In the genomic region with DNA sequence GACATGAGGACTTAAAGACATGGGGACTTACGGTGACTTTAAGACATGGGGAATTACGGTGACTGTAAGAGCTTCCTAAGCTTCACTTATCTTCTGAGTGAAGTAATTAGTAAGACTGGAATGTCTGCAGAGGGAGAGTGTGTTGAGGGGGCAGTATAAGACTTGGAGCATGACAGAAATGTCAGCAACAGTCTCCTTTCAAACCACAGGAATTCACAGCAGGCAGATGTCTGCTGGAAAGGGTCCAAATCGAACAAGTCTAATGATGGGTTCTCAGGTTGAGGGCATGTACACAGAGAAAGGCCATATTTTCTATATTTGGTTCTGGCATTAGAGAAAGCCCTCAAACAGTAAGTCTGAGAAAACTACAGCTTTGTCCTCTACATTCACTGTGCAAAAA, we compare ENCODE assay signal across 13 mouse cellular contexts.
DNase-seq lines count a peak whose midpoint lies in the region; ATAC-seq and TF ChIP-seq lines count a peak whose summit lies in the region.
"Had no signal": no experiment of that assay in that cellular context is flagged by ENCODE, and none has a peak within 500 bp of the region (broad histone marks: within the 10 kb centered on the region; RNA-seq: fewer than 3 reads in every experiment).

No protein-coding gene starts in this region.

- no peak overlapping the region for H3K9ac ChIP-seq in embryonic facial prominence, embryonic 11.5 days (replicated peaks; ENCODE audit: low read length)
- H3K9ac ChIP-seq in hindbrain, embryonic 16.5 days (ENCODE audit: low read depth, low read length): no peak overlapping the region
- H3K9ac ChIP-seq: liver, postnatal 0 days had no signal

- TF ChIP-seq POLR2A in kidney, adult 2 months (IDR thresholded peaks at IDR 0.05; ENCODE audit: low read depth, low read length): no peak

- TF ChIP-seq CTCF in kidney, adult 2 months (conservative IDR thresholded peaks at IDR 0.05; ENCODE audit: insufficient read depth, insufficient read length, low read depth, low read length): no peak

- H3K4me2 ChIP-seq in embryonic facial prominence, embryonic 11.5 days (ENCODE audit: low read depth, low read length): no peak overlapping the region
- H3K4me2 ChIP-seq in hindbrain, embryonic 16.5 days (ENCODE audit: low read length): no peak overlapping the region

- no peak overlapping the region for H3K27ac ChIP-seq in embryonic facial prominence, embryonic 11.5 days (replicated peaks; ENCODE audit: low read depth, low read length)
- no peak overlapping the region for H3K27ac ChIP-seq in embryonic facial prominence, embryonic 10.5 days (replicated peaks)
- no peak overlapping the region for H3K27ac ChIP-seq in kidney, adult 2 months (ENCODE audit: insufficient read depth, low read depth, low read length)
- no peak overlapping the region for H3K27ac ChIP-seq in hindbrain, embryonic 16.5 days (ENCODE audit: low read depth, low read length)
- H3K27ac ChIP-seq: gastrocnemius, adult 2 months had no signal

- H3K27me3 ChIP-seq in embryonic facial prominence, embryonic 11.5 days (ENCODE audit: control insufficient read depth, insufficient read depth, low read length): no peaks in the 10 kb centered on the region
- no peaks in the 10 kb centered on the region for H3K27me3 ChIP-seq in embryonic facial prominence, embryonic 10.5 days (replicated peaks; ENCODE audit: low read depth, poor library complexity, severe bottlenecking)
- H3K27me3 ChIP-seq in kidney, adult 2 months (replicated peaks; ENCODE audit: control insufficient read depth, insufficient read depth, low read length): no peaks in the 10 kb centered on the region
- no peaks in the 10 kb centered on the region for H3K27me3 ChIP-seq in hindbrain, embryonic 16.5 days (replicated peaks; ENCODE audit: control insufficient read depth, insufficient read depth, low read length)

- H3K36me3 ChIP-seq in embryonic facial prominence, embryonic 11.5 days (replicated peaks; ENCODE audit: control insufficient read depth, insufficient read depth, low read depth, low read length): no peaks in the 10 kb centered on the region
- H3K36me3 ChIP-seq in embryonic facial prominence, embryonic 10.5 days (replicated peaks): no peaks in the 10 kb centered on the region
- H3K36me3 ChIP-seq in kidney, adult 2 months (ENCODE audit: control insufficient read depth, insufficient read depth, low read length): no peaks in the 10 kb centered on the region
- H3K36me3 ChIP-seq in hindbrain, embryonic 16.5 days (ENCODE audit: control insufficient read depth, insufficient read depth, low read length): no peaks in the 10 kb centered on the region
- H3K36me3 ChIP-seq: G1E had no signal

- ATAC-seq in embryonic facial prominence, embryonic 11.5 days (replicated peaks; ENCODE audit: insufficient number of reproducible peaks, low FRiP score, low TSS enrichment, low read depth): peak; percentile 79; the same call in 1 of the 2 replicates
- peak; percentile 58; the same call in 1 of the 2 replicates for ATAC-seq in hindbrain, embryonic 16.5 days
- ATAC-seq: liver, postnatal 0 days; midbrain, embryonic 16.5 days had no signal

- H3K4me3 ChIP-seq in embryonic facial prominence, embryonic 11.5 days (ENCODE audit: low read depth, low read length): no peak overlapping the region
- H3K4me3 ChIP-seq in embryonic facial prominence, embryonic 10.5 days: no peak overlapping the region
- H3K4me3 ChIP-seq in kidney, adult 2 months (ENCODE audit: insufficient read depth, low read depth, low read length): no peak overlapping the region
- H3K4me3 ChIP-seq in hindbrain, embryonic 16.5 days (ENCODE audit: low read length): no peak overlapping the region
- H3K4me3 ChIP-seq: gastrocnemius, adult 2 months had no signal

- no peaks in the 10 kb centered on the region for H3K9me3 ChIP-seq in embryonic facial prominence, embryonic 11.5 days (replicated peaks; ENCODE audit: control insufficient read depth, low read length)
- no peaks in the 10 kb centered on the region for H3K9me3 ChIP-seq in embryonic facial prominence, embryonic 10.5 days
- H3K9me3 ChIP-seq in hindbrain, embryonic 16.5 days (ENCODE audit: control insufficient read depth, low read length): no peaks in the 10 kb centered on the region
- H3K9me3 ChIP-seq: G1E had no signal

- 69% methylated on average over 3 of the region's 3 CpGs for WGBS in embryonic facial prominence, embryonic 11.5 days
- 71% methylated on average over 3 of the region's 3 CpGs for WGBS in embryonic facial prominence, embryonic 10.5 days
- 33% methylated on average over 3 of the region's 3 CpGs for WGBS in kidney, adult 2 months
- WGBS in hindbrain, embryonic 16.5 days: 40% methylated on average over 3 of the region's 3 CpGs

- no peaks in the 10 kb centered on the region for H3K4me1 ChIP-seq in embryonic facial prominence, embryonic 11.5 days (ENCODE audit: control insufficient read depth, insufficient read depth, low read length)
- H3K4me1 ChIP-seq in embryonic facial prominence, embryonic 10.5 days: 0 out of 2 replicates have a peak, but pooled peaks cover 4% of the 10 kb centered on the region
- no peaks in the 10 kb centered on the region for H3K4me1 ChIP-seq in kidney, adult 2 months (ENCODE audit: control insufficient read depth, insufficient read depth, low read length)
- H3K4me1 ChIP-seq in hindbrain, embryonic 16.5 days (ENCODE audit: control insufficient read depth, insufficient read depth, low read depth, low read length): no peaks in the 10 kb centered on the region

- peak; percentile 7 for DNase-seq in embryonic facial prominence, embryonic 11.5 days (ENCODE audit: low spot score)
- no peak for DNase-seq in embryonic facial prominence, embryonic 10.5 days (ENCODE audit: low spot score)
- DNase-seq in kidney, postnatal 10 days: peak; percentile 6
- DNase-seq in kidney, adult 2 months: no peak
- peak; percentile 93 for DNase-seq in Muller cell, postnatal 12 days (ENCODE audit: inconsistent ontology term)
- DNase-seq in gastrocnemius, postnatal 10 days: no peak
- no peak for DNase-seq in liver
- DNase-seq: gastrocnemius, adult 2 months; liver, postnatal 0 days; thymus, adult 2 months had no signal

Comparison
In these comparisons a context has a peak if more than half of its experiments do, and no peak if none do; other contexts are left out.
1. DNase-seq: peak in embryonic facial prominence, embryonic 11.5 days (single experiment), kidney, postnatal 10 days (single experiment) and Muller cell, postnatal 12 days (single experiment); none in embryonic facial prominence, embryonic 10.5 days (single experiment), kidney, adult 2 months (single experiment), gastrocnemius, postnatal 10 days (single experiment) and liver (single experiment).